Mouse (Mus musculus) hindbrain, embryonic 10.5 days (tissue): ENCODE results near the gene Glod4. TPM values are rescaled to one million over a fixed set of nuclear protein-coding genes. Genes with fewer than 3 reads are reported as not detected.
A peak's percentile ranks its signal among the peaks of the same experiment; 100 is the strongest.

Experiments
- DNase-seq: peaks from one replicate; pipeline ENCODE4 v3.0.0-alpha.2; 2017; ENCODE audit warnings: low spot score
- H3K27ac ChIP-seq: fragments of 300-500 bp; sonication (generic); 2 replicates; pipeline ENCODE4 v1.5.1; 2016; ENCODE audit warnings: mild to moderate bottlenecking, moderate library complexity
- H3K27me3 ChIP-seq: fragments of 300-500 bp; sonication (generic); 2 replicates; pipeline ENCODE4 v1.6.1; 2016; ENCODE audit warnings: mild to moderate bottlenecking; ENCODE audit not compliant: poor library complexity, insufficient read depth, severe bottlenecking
- H3K36me3 ChIP-seq: fragments of 300-500 bp; sonication (generic); 2 replicates; pipeline ENCODE4 v1.6.1; 2016; ENCODE audit warnings: mild to moderate bottlenecking, moderate library complexity
- H3K4me1 ChIP-seq: fragments of 300-500 bp; sonication (generic); replicated peaks from 2 replicates; pipeline ENCODE4 v1.6.1; 2016; ENCODE audit warnings: mild to moderate bottlenecking
- H3K4me3 ChIP-seq: fragments of 300-500 bp; sonication (generic); 2 replicates; pipeline ENCODE4 v1.5.1; 2016; ENCODE audit warnings: mild to moderate bottlenecking, moderate library complexity
- H3K9me3 ChIP-seq: fragments of 300-500 bp; sonication (generic); 2 replicates; pipeline ENCODE4 v1.6.1; 2016; ENCODE audit warnings: mild to moderate bottlenecking, moderate library complexity
- WGBS: fragments of 180-500 bp; shearing (Covaris S2); methylation state at CpG from one replicate; pipeline ENCODE4 v1.1.7; 2016; 5-methylcytosine and 5-hydroxymethylcytosine counted together
- polyA plus RNA-seq: library from polyadenylated mRNA; unstranded; fragments of >200 nt; fragmentation: Nextera tagmentation; extraction: Ambion mirVana; gene quantifications from 2 replicates; pipeline ENCODE4 v1.2.1, GENCODE M21; 2016

Glod4 gene
- polyA plus RNA-seq, 1 experiment from 2014 or later, result 126 TPM

DNA sequence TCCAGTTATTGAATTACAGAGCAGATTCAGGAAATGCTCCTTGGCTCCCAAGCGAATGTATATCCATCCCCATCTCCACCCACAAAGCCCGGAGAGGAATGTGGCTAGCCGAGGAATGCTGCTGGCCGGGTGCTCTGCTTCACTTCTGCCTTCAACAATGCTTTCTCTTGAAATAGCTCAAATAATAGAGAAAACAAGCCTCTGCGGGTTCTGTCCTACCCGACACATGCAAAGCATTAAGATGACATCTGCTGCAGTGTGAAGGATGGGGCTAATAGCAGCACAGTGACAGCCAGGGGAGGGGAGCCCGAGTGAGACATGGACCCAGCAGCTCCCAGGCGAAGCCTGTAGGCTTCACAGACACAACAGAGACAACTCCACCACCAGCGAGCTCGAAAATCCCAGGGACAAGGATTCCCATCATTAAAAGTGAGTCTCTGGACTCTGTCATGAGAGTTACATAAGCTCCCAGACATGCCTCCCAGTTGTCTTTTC is 123.1 kb downstream of the Glod4 start:
- 66% methylated on average over 10 of the region's 10 CpGs for WGBS
- peak; percentile 9 for DNase-seq
- Histone ChIP-seq H3K27me3 (no peaks in the 10 kb centered on the region), H3K9me3 (no peaks in the 10 kb centered on the region), H3K27ac (no peak overlapping the region), H3K4me3 (no peak overlapping the region), H3K36me3 (peaks cover 50% of the 10 kb centered on the region), H3K4me1 (peaks cover 6% of the 10 kb centered on the region; the same call in 1 of the 2 replicates)

DNA sequence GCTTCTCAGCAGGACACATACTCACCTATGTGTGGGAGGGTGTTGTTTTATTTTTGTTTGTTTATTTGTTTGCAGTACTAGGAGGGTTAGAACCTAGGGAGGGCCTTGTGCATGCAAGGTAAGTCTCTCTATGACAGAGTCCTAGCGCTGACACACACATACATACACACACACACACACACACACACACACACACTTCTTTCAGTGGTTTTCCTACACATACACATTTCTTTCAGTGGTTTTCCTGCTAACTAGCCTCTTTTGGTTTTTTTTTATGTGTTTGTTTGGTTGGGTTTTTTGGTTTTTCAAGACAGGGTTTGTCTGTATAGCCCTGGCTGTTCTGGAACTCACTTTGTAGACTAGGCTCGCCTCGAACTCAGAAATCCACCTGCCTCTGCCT is 133.1 kb downstream of the Glod4 start:
- no peaks in the 10 kb centered on the region for H3K27me3 ChIP-seq
- H3K36me3 ChIP-seq, result peaks cover 34% of the 10 kb centered on the region
- 96% methylated on average over 3 of the region's 3 CpGs for WGBS
- H3K4me1 ChIP-seq, result no peaks in the 10 kb centered on the region
- no peak overlapping the region for H3K4me3 ChIP-seq
- no peak overlapping the region for H3K27ac ChIP-seq
- no peaks in the 10 kb centered on the region for H3K9me3 ChIP-seq
- DNase-seq, result no peak

GRCm38 (mm10) chr11:76106551-76107496 is 136.7 kb downstream of the Glod4 start:
- Histone ChIP-seq H3K36me3 (peaks cover 11% of the 10 kb centered on the region), H3K4me3 (no peak overlapping the region), H3K9me3 (no peaks in the 10 kb centered on the region), H3K27ac (no peak overlapping the region), H3K4me1 (no peaks in the 10 kb centered on the region), H3K27me3 (no peaks in the 10 kb centered on the region)
- no peak for DNase-seq
- WGBS, result 88% methylated on average over 11 of the region's 11 CpGs

GRCm38 (mm10) chr11:76101154-76101553 is 142.4 kb downstream of the Glod4 start:
- Histone ChIP-seq H3K27ac (no peak overlapping the region), H3K36me3 (peaks cover 31% of the 10 kb centered on the region), H3K27me3 (no peaks in the 10 kb centered on the region), H3K9me3 (no peaks in the 10 kb centered on the region), H3K4me1 (no peaks in the 10 kb centered on the region), H3K4me3 (no peak overlapping the region)
- DNase-seq, result no peak

DNA sequence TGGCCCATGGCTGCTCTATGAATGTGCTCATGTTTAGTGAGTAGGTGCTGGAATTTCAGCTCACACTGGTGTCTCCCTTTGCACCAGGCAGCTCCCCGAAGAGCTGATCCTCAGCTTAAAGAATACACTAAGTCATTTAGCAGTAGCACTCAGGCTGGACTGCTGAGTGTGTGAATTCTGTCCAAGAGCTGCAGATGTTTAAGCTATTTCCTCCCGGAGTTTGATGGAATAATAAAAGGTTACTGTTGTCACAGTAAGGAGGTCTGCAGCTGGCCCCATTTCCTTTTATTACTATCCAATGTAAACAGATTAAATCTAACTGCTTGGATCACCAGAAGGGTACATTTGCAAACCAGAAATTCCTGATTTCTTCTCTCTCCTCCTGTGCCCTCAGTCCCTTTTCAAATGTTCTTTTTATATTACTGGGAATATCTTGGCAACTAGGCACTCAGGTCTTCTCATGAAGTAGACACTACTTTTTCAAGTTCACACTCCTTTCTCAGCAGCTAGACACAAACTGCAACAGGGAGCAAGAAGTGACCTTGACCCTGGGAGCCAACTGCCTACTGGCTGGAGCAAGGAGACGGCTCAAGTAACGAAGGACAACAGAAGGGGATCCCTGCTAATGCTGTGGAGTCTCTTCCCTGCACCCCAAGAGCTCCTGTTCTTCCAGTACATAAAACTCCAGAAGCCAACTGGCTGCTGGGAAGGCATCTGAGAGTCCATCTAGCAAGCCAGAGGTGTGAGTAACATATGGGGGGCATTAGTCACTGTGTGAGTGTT is 144.1 kb downstream of the Glod4 start:
- H3K9me3 ChIP-seq, result no peaks in the 10 kb centered on the region
- 75% methylated on average over 4 of the region's 4 CpGs for WGBS
- H3K36me3 ChIP-seq, result peaks cover 31% of the 10 kb centered on the region
- DNase-seq, result no peak
- no peak overlapping the region for H3K4me3 ChIP-seq
- no peaks in the 10 kb centered on the region for H3K27me3 ChIP-seq
- H3K27ac ChIP-seq, result no peak overlapping the region
- H3K4me1 ChIP-seq, result no peaks in the 10 kb centered on the region

DNA sequence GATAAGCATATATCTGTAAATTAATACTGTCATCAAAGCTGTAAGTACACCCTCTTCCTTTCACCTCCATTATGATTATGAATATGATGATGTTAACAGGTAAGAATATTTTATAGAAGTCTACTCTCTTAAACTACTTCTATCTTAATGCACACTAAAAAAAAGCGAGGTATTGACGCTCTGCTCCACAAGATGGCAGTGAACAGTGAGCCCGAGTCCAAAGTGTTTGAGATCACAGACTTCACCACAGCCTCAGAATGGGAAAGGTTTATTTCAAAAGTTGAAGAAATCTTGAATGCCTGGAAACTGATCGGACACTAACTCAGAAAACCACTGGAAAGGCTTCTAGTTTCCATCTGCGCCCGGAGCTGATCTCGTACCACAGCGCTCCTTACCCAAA is 149.9 kb downstream of the Glod4 start:
- 91% methylated on average over 8 of the region's 8 CpGs for WGBS
- Histone ChIP-seq H3K4me3 (no peak overlapping the region), H3K36me3 (peaks cover 34% of the 10 kb centered on the region), H3K27me3 (no peaks in the 10 kb centered on the region), H3K9me3 (no peaks in the 10 kb centered on the region), H3K27ac (no peak overlapping the region), H3K4me1 (no peaks in the 10 kb centered on the region)
- DNase-seq, result no peak

- Histone ChIP-seq H3K27me3 (no peaks in the 10 kb centered on the region), H3K36me3 (peaks cover 47% of the 10 kb centered on the region), H3K9me3 (no peaks in the 10 kb centered on the region), H3K4me3 (no peak overlapping the region), H3K4me1 (no peaks in the 10 kb centered on the region), H3K27ac (no peak overlapping the region)
- DNase-seq, result no peak
- WGBS, result 90% methylated on average over 6 of the region's 6 CpGs
These were observed 153.7 kb downstream of the Glod4 start for GRCm38 (mm10) chr11:76089776-76090175.

GRCm38 (mm10) chr11:76088506-76088905 is 155.0 kb downstream of the Glod4 start:
- H3K27me3 ChIP-seq, result no peaks in the 10 kb centered on the region
- DNase-seq, result no peak
- no peaks in the 10 kb centered on the region for H3K9me3 ChIP-seq
- no peak overlapping the region for H3K4me3 ChIP-seq
- H3K4me1 ChIP-seq, result no peaks in the 10 kb centered on the region
- H3K36me3 ChIP-seq, result peaks cover 47% of the 10 kb centered on the region
- no peak overlapping the region for H3K27ac ChIP-seq
- 85% methylated on average over 4 of the region's 4 CpGs for WGBS

DNA sequence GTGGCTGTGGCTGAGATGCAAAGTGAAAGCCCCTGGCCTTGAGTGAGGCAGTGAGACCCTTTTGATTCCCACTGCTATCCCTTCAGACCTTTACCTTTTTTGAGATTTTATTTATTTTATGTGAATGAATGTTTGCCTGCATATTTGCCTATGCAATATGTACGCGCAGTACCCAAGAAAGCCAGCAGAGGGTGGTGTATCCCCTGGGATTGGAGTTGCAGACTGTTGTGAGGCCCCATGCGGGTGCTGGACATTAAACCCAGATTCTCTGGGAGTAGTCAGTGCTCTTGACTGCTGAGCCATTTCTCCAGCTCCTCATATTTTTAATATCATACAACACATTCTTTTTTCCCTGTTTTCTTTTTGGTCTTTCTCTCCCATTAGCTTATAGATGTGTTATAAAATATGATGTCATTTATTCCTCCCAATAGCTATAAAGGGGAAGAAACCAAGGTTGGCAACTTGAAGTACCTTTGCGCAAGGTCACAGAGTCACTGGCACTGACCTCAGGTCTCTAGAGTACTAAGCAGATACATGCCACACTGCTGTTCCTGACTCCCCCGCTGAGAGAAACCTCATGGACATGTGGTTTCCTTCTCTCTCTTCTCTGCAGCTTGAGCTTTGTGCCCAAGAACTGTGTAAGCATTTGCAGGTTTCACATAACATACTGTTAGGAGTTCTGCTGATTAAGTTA is 157.5 kb downstream of the Glod4 start:
- peaks cover 52% of the 10 kb centered on the region for H3K36me3 ChIP-seq
- no peak overlapping the region for H3K27ac ChIP-seq
- peak; percentile 38 for DNase-seq
- H3K4me1 ChIP-seq, result no peaks in the 10 kb centered on the region
- no peaks in the 10 kb centered on the region for H3K9me3 ChIP-seq
- H3K4me3 ChIP-seq, result no peak overlapping the region
- no peaks in the 10 kb centered on the region for H3K27me3 ChIP-seq
- 66% methylated on average over 5 of the region's 5 CpGs for WGBS

- WGBS, result 90% methylated on average over 1 of the region's 1 CpGs
- no peaks in the 10 kb centered on the region for H3K27me3 ChIP-seq
- DNase-seq, result no peak
- no peaks in the 10 kb centered on the region for H3K4me1 ChIP-seq
- H3K27ac ChIP-seq, result no peak overlapping the region
- H3K4me3 ChIP-seq, result no peak overlapping the region
- H3K36me3 ChIP-seq, result peaks cover 55% of the 10 kb centered on the region
- H3K9me3 ChIP-seq, result no peaks in the 10 kb centered on the region
These were observed 158.6 kb downstream of the Glod4 start for GRCm38 (mm10) chr11:76084943-76085342.

- DNase-seq, result peak; percentile 27
- Histone ChIP-seq H3K27ac (no peak overlapping the region), H3K27me3 (no peaks in the 10 kb centered on the region), H3K4me1 (no peaks in the 10 kb centered on the region), H3K4me3 (no peak overlapping the region), H3K36me3 (peaks cover 56% of the 10 kb centered on the region), H3K9me3 (no peaks in the 10 kb centered on the region)
- 76% methylated on average over 3 of the region's 3 CpGs for WGBS
These were observed 159.6 kb downstream of the Glod4 start for GRCm38 (mm10) chr11:76083941-76084367.

DNA sequence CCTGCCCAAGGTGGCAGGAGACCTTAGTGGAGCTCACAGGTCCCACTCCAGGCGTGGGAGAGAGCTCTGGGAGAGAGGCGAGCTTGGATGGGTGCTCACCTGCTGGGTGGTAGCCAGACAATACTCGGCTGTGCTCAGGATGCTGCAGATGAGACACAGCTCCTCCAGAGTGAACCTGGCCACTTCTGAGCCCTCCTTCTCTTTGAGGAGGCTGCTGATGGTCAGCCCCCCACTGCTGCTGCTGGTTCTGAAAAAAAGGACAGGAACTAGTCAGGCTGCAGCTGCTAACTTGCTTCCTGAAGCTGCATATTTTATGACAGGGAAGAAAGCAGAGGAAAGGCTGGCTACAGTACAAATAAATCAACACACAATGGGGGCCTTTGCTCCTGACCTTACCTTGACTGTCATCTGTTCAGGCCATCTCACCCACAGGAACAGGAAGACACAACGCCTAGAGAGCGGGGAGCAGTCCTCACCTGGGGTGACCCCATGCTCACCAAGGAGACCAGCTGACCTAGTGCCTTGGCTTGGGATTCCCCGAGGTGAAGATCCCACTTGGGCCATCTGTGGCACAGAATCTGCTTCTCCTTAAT is 162.4 kb downstream of the Glod4 start:
- no peaks in the 10 kb centered on the region for H3K9me3 ChIP-seq
- DNase-seq, result no peak
- no peaks in the 10 kb centered on the region for H3K27me3 ChIP-seq
- no peak overlapping the region for H3K27ac ChIP-seq
- H3K4me1 ChIP-seq, result no peaks in the 10 kb centered on the region
- H3K36me3 ChIP-seq, result peaks cover 57% of the 10 kb centered on the region
- no peak overlapping the region for H3K4me3 ChIP-seq
- 80% methylated on average over 6 of the region's 6 CpGs for WGBS
